Mouse (Mus musculus): ENCODE data around the gene Kctd2. TPM values are rescaled to one million over a fixed set of nuclear protein-coding genes. Genes with fewer than 3 reads are reported as not detected.
"Not testable (repeated sequence)": the region's sequence is repeated elsewhere in the genome, so short reads cannot be mapped to it uniquely, and the experiment has no call there.

The Kctd2 gene
- polyA plus RNA-seq, 1 experiment = 31.3 TPM

DNA sequence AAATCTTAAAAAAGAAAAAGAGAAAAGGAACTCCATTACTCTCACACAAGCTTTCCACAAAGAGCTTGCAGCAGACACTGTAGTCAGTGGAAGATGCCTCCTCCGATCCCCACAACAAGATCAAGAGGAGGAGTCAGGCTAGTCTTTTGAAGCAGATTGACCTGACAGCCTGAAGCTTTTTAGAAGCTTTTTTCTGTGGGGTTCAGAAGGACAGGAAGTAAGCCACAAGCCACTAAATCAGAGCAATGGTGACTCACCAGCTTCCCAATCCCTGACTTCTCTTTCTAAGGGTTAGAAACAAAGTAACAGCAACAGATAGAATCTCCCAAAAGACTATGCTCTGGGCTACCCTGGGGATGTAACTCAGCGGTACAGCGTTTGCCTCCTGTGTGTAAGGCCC is 19.4 kb downstream of the Kctd2 start:
- DNase-seq (ENCODE audit: low read depth) = no peak

DNA sequence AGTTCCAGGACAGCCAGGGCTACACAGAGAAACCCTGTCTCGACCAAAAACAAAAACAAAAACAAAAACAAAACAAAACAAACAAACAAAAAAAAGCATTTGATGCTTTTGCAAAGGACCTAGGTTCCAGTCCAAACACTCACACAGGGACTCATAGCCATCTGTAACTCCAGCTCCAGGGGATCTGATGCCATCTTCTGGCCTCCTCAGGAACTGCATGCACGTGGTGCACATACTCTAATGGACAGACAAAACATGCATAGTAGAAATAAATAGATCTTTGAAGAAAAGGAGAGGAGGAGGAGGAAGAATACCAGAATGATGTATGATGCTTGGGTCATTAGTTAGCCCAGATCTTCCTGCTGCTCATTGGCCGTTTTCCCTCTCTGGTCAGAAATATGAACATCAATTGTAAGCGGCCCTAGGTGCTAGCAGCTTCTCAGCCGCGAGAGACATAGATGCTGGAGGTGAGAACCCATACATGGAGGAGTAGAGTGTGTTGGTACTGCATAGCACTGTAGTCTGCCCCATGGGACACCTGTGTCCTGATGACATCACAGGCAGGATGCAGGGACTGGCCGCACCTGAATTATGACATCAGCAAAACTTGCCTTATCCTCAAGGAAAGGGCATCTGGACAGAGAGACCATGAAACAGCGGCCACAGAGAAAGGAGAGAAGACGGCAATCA is 20.1 kb downstream of the Kctd2 start, which contains the start of gene Trim80:
Gene Trim80 (plus strand): TSS at position 640 of the 690 bp plus-strand sequence.
- no peak for DNase-seq (ENCODE audit: low read depth)

- no peak for DNase-seq (ENCODE audit: low read depth)
Measured at GRCm38 (mm10) chr11:115441417-115441816, 21.5 kb downstream of the Kctd2 start.

DNA sequence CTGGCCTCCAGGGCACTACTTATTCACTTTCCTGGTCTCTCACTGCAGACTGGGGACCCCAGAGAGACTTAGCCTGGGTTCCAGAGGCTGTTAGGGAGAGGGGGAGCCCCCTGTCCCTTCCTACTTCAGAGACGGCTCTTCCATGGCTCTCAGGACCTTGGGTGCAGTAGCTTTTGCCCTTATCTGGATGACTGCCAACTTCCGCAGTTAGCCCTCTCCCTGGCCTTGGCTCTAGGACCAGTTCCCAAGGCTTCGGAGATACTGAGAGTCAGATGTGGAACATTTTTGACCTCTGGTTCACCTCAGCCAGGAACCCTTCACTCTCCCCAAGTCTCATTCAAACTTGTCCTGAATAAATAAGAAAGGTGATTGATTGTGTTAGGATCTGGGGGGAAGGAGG is 27.0 kb downstream of the Kctd2 start:
- DNase-seq (ENCODE audit: low read depth) = no peak

DNA sequence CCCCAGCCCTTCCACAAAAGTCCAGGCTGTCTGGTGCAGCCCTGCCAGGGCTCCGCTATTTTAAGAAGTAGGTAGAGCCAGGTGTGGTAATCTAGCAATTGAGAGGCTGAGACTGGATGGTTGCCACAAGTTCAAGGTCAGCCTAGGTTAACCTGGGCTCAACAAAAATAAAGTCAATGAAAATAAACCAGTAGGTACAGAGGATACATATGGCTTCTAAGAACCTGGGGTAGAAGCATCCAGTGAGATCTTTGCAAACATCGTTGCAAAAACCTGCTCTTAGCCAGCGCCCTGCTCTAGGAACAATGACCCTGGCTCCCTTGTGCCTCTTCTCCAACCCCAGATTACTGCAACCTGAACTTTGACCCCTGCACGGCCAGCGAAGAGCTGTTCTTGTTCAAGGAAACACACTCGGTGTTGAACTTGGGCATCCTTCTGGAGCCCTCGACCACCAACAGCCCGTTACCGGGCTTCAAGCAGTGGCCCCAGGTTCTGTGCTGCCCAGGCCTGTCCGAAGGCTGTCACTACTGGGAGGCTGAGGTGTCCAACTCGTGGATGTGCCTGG is 27.5 kb downstream of the Kctd2 start:
- DNase-seq (ENCODE audit: low read depth) = no peak

GRCm38 (mm10) chr11:115448075-115448474 is 28.1 kb downstream of the Kctd2 start:
- DNase-seq (ENCODE audit: low read depth) = no peak

DNA sequence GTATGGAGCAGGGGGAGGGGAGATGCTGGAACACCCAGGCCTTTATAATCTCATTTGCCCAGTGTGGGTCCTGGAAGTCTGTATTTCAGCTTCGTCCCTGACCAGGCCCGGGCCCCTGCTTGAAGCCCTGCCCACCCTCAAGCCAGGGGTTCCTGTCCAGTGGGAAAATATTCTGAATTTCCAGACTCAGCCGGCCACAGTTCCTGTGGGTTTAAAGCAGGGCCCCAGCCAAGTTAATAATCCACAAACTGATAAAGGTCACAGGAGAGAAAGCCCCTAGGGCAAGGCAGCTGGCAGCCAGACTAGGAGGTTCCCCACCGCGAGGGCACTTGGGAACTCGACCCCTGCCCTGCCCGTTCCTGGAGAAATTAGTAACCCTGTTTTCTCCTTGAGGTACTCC is 29.1 kb downstream of the Kctd2 start:
- DNase-seq (ENCODE audit: low read depth) = no peak

GRCm38 (mm10) chr11:115450176-115450575 is 30.2 kb downstream of the Kctd2 start:
- DNase-seq (ENCODE audit: low read depth) = no peak

DNA sequence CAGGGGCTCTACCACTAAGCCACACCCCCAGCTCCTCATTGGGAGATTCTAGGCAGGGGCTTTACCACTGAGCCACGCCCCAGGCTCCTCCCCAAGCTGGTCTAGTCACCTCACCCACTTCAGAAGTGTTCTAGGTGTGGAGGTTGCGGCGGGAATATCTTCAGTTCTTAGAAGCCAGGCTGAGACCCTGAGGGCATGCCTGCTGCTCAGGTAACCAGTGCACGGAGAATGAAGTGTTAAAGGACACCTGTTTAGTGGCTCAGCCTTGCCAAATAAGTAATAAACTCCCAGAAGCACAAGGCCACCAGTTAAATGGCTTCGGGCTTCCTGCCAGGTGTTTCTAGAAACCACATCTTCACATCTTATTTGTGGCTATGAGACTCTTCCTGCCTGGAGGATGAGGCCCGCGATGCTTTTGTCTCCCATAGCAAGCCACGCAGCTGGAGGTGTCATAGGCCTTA is 31.9 kb downstream of the Kctd2 start:
- no peak for DNase-seq (ENCODE audit: low read depth)

GRCm38 (mm10) chr11:115452281-115452860 is 32.4 kb downstream of the Kctd2 start:
- DNase-seq (ENCODE audit: low read depth) = no peak

- no peak for DNase-seq (ENCODE audit: low read depth)
Measured at GRCm38 (mm10) chr11:115453306-115453705, 33.4 kb downstream of the Kctd2 start.

- not testable (repeated sequence) for DNase-seq (ENCODE audit: low read depth)
Measured at GRCm38 (mm10) chr11:115454822-115455221, 34.9 kb downstream of the Kctd2 start.

GRCm38 (mm10) chr11:115455619-115456018 is 35.7 kb downstream of the Kctd2 start:
- no peak for DNase-seq (ENCODE audit: low read depth)

DNA sequence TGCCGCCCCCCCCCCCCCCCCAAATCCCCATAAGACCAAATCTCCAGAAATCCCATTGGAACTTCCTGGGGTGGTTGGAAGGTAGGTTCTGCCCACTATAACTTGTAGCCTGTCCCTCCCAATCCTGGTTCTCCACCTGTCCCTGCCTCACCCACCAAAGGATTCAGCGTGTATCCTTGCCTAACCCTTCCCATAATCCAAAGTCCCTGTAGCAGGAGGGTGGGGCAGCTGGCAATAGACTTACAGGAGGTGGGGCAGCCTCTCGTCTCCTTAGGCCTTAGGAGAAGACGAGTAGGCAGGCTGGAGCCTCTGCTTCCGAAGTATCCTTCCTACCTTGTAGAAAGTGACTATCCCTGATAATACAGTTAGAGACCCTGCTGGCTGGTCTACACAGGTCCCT is 36.3 kb downstream of the Kctd2 start:
- no peak for DNase-seq (ENCODE audit: low read depth)

DNA sequence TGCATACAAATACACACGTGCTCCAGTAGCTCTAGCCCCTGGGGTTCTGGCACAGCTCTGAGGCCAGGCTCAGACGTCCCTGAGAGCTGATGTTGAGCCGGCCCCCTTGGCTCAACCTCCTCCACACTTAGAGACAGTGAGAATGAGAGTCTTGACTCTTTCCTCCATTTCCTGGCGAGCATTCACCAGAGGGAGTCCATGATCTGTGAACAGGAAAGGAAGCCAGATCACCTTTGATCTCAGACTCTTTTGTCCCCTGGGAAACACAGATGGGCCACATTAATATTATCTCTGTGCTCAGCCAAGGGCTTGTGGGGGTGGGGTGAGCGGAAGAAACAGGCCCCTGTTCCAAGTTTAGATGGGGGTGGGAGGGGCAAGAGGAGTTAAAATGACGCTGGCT is 37.5 kb downstream of the Kctd2 start:
- DNase-seq (ENCODE audit: low read depth) = no peak

DNA sequence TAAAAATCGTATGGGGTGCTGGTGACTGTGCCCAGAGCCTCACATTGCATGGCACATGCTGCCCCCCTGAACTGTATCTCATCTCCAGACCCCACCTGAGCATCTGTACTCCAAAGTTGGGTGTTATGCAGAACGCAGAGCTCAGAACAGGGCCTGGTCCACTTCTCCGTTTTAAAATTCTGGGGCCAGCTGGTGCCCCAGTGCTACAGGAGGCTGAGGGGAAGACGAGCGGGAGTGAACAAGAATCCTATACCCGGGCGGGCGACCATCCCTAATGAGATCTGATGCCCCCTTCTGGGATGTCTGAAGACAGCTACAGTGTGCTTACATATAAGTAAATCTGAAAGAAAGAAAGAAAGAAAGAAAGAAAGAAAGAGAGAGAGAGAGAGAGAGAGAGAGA is 41.0 kb downstream of the Kctd2 start:
- DNase-seq (ENCODE audit: low read depth) = no peak

- no peak for DNase-seq (ENCODE audit: low read depth)
Measured at GRCm38 (mm10) chr11:115461846-115462242, 41.9 kb downstream of the Kctd2 start.

DNA sequence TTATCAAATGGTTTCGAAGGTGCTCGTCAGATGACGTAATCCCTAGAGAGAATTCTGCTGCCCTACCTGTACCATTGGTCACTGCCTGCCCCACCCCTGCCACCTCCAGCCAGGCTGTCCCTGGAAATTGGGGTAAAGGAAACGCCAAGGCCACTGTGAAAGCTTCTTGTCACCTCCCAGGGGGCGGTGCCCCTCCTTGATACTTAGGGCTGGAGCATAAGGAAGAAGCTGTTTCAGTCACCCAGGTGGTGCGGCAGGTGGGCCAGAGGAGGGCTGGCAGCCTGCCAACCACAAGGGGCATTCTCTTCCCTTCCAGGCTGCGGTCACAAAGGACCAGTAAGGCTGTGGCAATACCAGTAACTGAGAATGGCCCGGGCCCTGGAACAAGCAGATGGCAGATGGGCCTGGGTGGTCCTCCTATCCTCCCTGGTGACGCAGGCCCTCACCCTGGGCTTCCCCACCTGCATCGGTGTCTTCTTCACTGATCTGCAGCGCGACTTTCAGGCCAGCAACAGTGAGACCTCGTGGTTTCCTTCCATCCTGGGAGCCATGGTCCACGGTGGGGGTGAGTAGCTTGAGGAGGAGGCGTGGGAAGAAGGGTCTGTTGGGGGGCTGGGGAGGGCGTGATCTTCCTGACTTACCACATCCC is 42.4 kb downstream of the Kctd2 start, which contains the start of gene Slc16a5:
Gene Slc16a5 (plus strand): TSS at position 232 of the 649 bp plus-strand sequence.
- no peak for DNase-seq (ENCODE audit: low read depth)

GRCm38 (mm10) chr11:115463397-115463796 is 43.5 kb downstream of the Kctd2 start:
- no peak for DNase-seq (ENCODE audit: low read depth)

- DNase-seq (ENCODE audit: low read depth) = no peak
Measured at GRCm38 (mm10) chr11:115464851-115465250, 44.9 kb downstream of the Kctd2 start.

GRCm38 (mm10) chr11:115467217-115467618 is 47.3 kb downstream of the Kctd2 start:
- DNase-seq (ENCODE audit: low read depth) = no peak

DNA sequence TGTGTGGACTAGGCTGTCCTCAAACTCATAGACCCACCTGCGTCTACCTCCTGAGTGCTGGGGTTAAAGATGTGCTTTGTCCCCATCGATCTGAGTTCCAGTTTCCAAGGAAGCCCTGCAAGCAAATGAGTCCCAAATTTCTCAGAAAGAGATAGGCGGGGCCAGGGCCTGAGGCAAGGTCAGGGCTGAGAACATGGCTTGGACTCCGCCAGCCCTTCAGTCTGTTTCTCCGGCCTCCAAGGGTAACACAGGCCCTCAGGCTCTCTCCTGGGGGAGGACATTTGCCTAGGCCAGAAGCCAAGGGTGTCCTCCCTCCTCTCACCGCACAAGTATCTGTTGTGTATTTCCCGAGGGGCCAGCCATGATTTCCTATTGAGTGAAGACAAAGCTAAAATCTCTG is 52.3 kb downstream of the Kctd2 start:
- no peak for DNase-seq (ENCODE audit: low read depth)
